Mouse (Mus musculus): ENCODE results near the gene Psmc3ip.

Gene Psmc3ip

GRCm38 (mm10) chr11:101052751-101053473 is 42.3 kb downstream of the Psmc3ip start:
- DNase-seq (ENCODE audit: low read depth, low spot score), result no peak

- no peak for DNase-seq (ENCODE audit: low read depth, low spot score)
Measured at GRCm38 (mm10) chr11:101051617-101052016, 43.6 kb downstream of the Psmc3ip start.

GRCm38 (mm10) chr11:101051051-101051493 is 44.2 kb downstream of the Psmc3ip start:
- no peak for DNase-seq (ENCODE audit: low read depth, low spot score)

DNA sequence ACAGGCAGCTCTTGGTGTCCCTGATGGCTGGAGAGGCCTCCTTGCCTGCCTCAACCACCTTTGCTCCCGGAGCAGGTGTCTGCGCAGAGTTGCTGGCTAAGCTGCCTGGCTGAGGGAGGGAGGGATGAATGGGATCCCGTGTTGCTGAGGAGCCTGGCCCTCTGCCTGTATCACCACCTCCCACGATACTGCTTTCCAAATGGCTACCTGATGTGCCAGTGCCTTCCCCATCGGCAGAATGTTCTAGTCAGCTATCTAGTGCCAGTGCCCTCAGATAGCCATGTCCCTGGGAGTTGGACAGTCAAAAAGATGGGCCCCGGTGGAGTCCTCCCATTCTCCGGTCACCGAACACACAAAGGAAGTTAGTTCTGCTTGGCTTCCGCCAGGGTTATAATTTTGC is 44.9 kb downstream of the Psmc3ip start:
- no peak for DNase-seq (ENCODE audit: low read depth, low spot score)

- DNase-seq (ENCODE audit: low read depth, low spot score), result no peak
Measured at GRCm38 (mm10) chr11:101047502-101047901, 47.7 kb downstream of the Psmc3ip start.

DNA sequence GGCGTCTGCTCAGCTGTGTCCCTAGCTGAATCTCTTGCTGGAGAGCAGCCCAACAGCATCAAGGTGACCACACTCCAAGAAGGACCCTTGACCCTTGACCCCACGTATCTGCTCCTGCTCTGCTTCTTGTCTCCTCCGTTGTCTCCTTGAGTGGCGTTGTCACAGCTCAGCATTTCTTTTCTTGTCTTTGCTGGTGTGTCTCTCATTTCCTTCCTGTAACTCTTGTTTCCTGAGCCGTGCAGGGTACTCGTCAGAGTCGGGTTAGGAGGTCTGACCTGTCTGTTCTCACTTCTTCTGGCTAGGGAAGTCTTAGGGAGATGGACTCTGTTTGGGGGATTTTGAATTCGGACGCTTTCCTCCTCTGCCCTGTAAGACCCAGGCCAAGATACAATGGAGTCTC is 48.8 kb downstream of the Psmc3ip start:
- peak; percentile 56 for DNase-seq (ENCODE audit: low read depth, low spot score)

DNA sequence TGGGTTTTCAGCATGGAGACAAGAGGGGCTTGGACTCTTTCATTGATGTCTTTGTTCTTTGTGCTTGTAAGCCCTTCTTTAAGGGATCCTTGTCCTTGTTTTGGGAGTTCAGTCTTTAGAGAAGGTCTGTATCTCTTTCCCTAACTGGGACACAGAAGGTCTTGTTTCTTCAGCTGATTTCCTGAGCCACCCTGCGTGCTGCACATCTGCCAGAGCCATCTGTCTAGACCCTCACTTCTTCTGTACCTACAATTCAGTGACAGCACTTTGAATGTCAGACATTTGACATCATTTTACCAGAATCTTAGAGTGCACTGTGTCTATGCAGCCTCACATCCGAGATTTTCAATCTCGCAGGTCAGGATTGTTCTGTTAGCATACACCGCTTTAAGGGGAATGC is 49.4 kb downstream of the Psmc3ip start:
- no peak for DNase-seq (ENCODE audit: low read depth, low spot score)
